Mouse (Mus musculus) megakaryocyte-erythroid progenitor cell, adult 5-6 weeks (primary cell): ENCODE data around the gene Ak7. TPM values are rescaled to one million over a fixed set of nuclear protein-coding genes. Genes with fewer than 3 reads are reported as not detected.
A peak's percentile ranks its signal among the peaks of the same experiment; 100 is the strongest.

Source experiments
- ATAC-seq: replicated peaks from 2 replicates; pipeline ENCODE4 v1.8.0; 2016; ENCODE audit warnings: mild to moderate bottlenecking, inconsistent platforms; ENCODE audit not compliant: severe bottlenecking, poor library complexity, low FRiP score, low TSS enrichment
- total RNA-seq, 2 experiments: library from RNA; stranded (forward) in 1 of 2; stranded (reverse) in 1 of 2; fragments of 200-1000, 215-1000 nt in 1 of 2; fragments of >200 nt in 1 of 2; fragmentation: Nextera tagmentation in 1 of 2; gene quantifications; 2 replicates each; pipeline ENCODE4 v1.2.3; 2014 to 2017

Gene Ak7
- total RNA-seq, 2 experiments from 2014 or later, result 0.05 TPM; not detected in 1

GRCm38 (mm10) chr12:105784196-105784999 lies 78.6 kb downstream of the Ak7 start, which contains the start of gene Papola:
Gene Papola, plus strand, starts transcription at chr12:105784694.
- peak; percentile 93 for ATAC-seq

- ATAC-seq, result peak; percentile 39
These were observed 79.4 kb downstream of the Ak7 start for GRCm38 (mm10) chr12:105785000-105785774.

GRCm38 (mm10) chr12:105786113-105786512 lies 80.3 kb downstream of the Ak7 start:
- no peak for ATAC-seq

GRCm38 (mm10) chr12:105787626-105788025 lies 81.8 kb downstream of the Ak7 start:
- ATAC-seq, result no peak

- no peak for ATAC-seq
These were observed 84.1 kb downstream of the Ak7 start for GRCm38 (mm10) chr12:105789885-105790284.

- ATAC-seq, result no peak
These were observed 89.1 kb downstream of the Ak7 start for GRCm38 (mm10) chr12:105794896-105795295.

- no peak for ATAC-seq
These were observed 92.2 kb downstream of the Ak7 start for GRCm38 (mm10) chr12:105798001-105798400.

- ATAC-seq, result no peak
These were observed 100.0 kb downstream of the Ak7 start for GRCm38 (mm10) chr12:105805790-105806189.

- ATAC-seq, result no peak
These were observed 100.4 kb downstream of the Ak7 start for GRCm38 (mm10) chr12:105806205-105806604.

GRCm38 (mm10) chr12:105807416-105807815 lies 101.6 kb downstream of the Ak7 start:
- ATAC-seq, result no peak

GRCm38 (mm10) chr12:105808945-105809344 lies 103.2 kb downstream of the Ak7 start:
- no peak for ATAC-seq

GRCm38 (mm10) chr12:105810608-105811007 lies 104.8 kb downstream of the Ak7 start:
- ATAC-seq, result peak; percentile 74

- no peak for ATAC-seq
These were observed 108.2 kb downstream of the Ak7 start for GRCm38 (mm10) chr12:105813957-105814356.

- no peak for ATAC-seq
These were observed 117.7 kb downstream of the Ak7 start for GRCm38 (mm10) chr12:105823472-105823871.

GRCm38 (mm10) chr12:105824743-105825142 lies 119.0 kb downstream of the Ak7 start:
- peak; percentile 95 for ATAC-seq

- ATAC-seq, result no peak
These were observed 119.5 kb downstream of the Ak7 start for GRCm38 (mm10) chr12:105825266-105825665.

Other genes with a start within 250 kb of the Ak7 start
- gene Bdkrb2, start 142.8 kb upstream of the Ak7 start, total RNA-seq (2014; fragmentation: Nextera tagmentation), result not detected in 2 replicates
- not detected in 2 replicates for gene Bdkrb2, start 142.8 kb upstream of the Ak7 start, total RNA-seq (2017)
- gene Bdkrb1, start 102.9 kb upstream of the Ak7 start, total RNA-seq (2014; fragmentation: Nextera tagmentation), result not detected in 2 replicates
- gene Bdkrb1, start 102.9 kb upstream of the Ak7 start, total RNA-seq (2017), result not detected in 2 replicates
- 15.5 and 20.6 TPM in 2 replicates for gene Gskip, start 21.1 kb upstream of the Ak7 start, total RNA-seq (2014; fragmentation: Nextera tagmentation)
- gene Gskip, start 21.1 kb upstream of the Ak7 start, total RNA-seq (2017), result 12.5 and 19.1 TPM in 2 replicates
- 77.7 and 89.6 TPM in 2 replicates for gene Atg2b, start 20.8 kb upstream of the Ak7 start, total RNA-seq (2014; fragmentation: Nextera tagmentation)
- 37.7 and 41.3 TPM in 2 replicates for gene Atg2b, start 20.8 kb upstream of the Ak7 start, total RNA-seq (2017)
- gene Papola, start 78.7 kb downstream of the Ak7 start, total RNA-seq (2014; fragmentation: Nextera tagmentation), result 201 and 263 TPM in 2 replicates
- 192 and 204 TPM in 2 replicates for gene Papola, start 78.7 kb downstream of the Ak7 start, total RNA-seq (2017)